Mouse (Mus musculus) myocyte (in vitro differentiated cells): ENCODE measurements at regions not wholly inside any gene's neighbourhood (a gene's known extent, or its start where the extent isn't known, plus 50 kb on each side); places are given as distances from the start of the nearest gene placed in this dataset.

Source experiments
- E2F4 ChIP-seq: IDR thresholded peaks from one replicate; pipeline ENCODE4 v1.6.1; 2011; ENCODE audit warnings: mild to moderate bottlenecking, control low read depth, moderate library complexity; ENCODE audit not compliant: insufficient read depth
- MAX ChIP-seq: IDR thresholded peaks from one replicate; pipeline ENCODE4 v1.6.1; 2011; ENCODE audit warnings: low read depth, mild to moderate bottlenecking, control low read depth
- MYOD1 ChIP-seq, 3 experiments: IDR thresholded peaks; one replicate each; pipeline ENCODE4 v1.6.1; 2011; ENCODE audit warnings: control low read depth in 2 of 3, low read depth in 2 of 3, mild to moderate bottlenecking in 2 of 3, moderate library complexity in 1 of 3; ENCODE audit not compliant: insufficient read length in 2 of 3, control insufficient read depth in 1 of 3
- MYOG ChIP-seq, 3 experiments: IDR thresholded peaks; one replicate each; pipeline ENCODE4 v1.6.1; 2011; ENCODE audit warnings: control low read depth in 2 of 3, low read depth in 2 of 3, mild to moderate bottlenecking in 2 of 3; ENCODE audit not compliant: insufficient read length in 2 of 3, control insufficient read depth in 1 of 3, insufficient read depth in 1 of 3
- POLR2A ChIP-seq: IDR thresholded peaks from one replicate; pipeline ENCODE4 v1.6.1; 2011; ENCODE audit warnings: low read depth, mild to moderate bottlenecking, control low read depth, moderate library complexity; ENCODE audit not compliant: insufficient read length
- POLR2AphosphoS2 ChIP-seq: IDR thresholded peaks from one replicate; pipeline ENCODE4 v1.6.1; 2011; ENCODE audit warnings: low read depth, control low read depth; ENCODE audit not compliant: insufficient read length
- REST ChIP-seq: IDR thresholded peaks from one replicate; pipeline ENCODE4 v1.6.1; 2011; ENCODE audit warnings: mild to moderate bottlenecking, control low read depth, moderate library complexity; ENCODE audit not compliant: insufficient read depth, insufficient read length
- SRF ChIP-seq: IDR thresholded peaks from one replicate; pipeline ENCODE4 v1.6.1; 2011; ENCODE audit warnings: low read depth; ENCODE audit not compliant: control insufficient read depth, insufficient read length
- TCF12 ChIP-seq: IDR thresholded peaks from one replicate; pipeline ENCODE4 v1.6.1; 2011; ENCODE audit warnings: mild to moderate bottlenecking, control low read depth; ENCODE audit not compliant: poor library complexity, insufficient read depth, severe bottlenecking
- TCF3 ChIP-seq: IDR thresholded peaks from one replicate; pipeline ENCODE4 v1.6.1; 2011; ENCODE audit warnings: low read depth, control low read depth; ENCODE audit not compliant: insufficient read length
- USF1 ChIP-seq: IDR thresholded peaks from one replicate; pipeline ENCODE4 v1.6.1; 2011; ENCODE audit warnings: low read depth, mild to moderate bottlenecking, control low read depth, moderate library complexity

- no peak for TF ChIP-seq MYOD1 (IDR thresholded peaks at IDR 0.05; ENCODE audit: control insufficient read depth in 1 of 3, insufficient read length in 2 of 3, low read depth in 2 of 3)
- TF ChIP-seq USF1, result no peak
- no peak for TF ChIP-seq POLR2A
- no peak for TF ChIP-seq MAX
- TF ChIP-seq E2F4, result no peak
- TF ChIP-seq SRF, result no peak
- TF ChIP-seq TCF3, result no peak
- no peak for TF ChIP-seq TCF12
- TF ChIP-seq MYOG (IDR thresholded peaks at IDR 0.05; ENCODE audit: control insufficient read depth in 1 of 3, insufficient read depth in 1 of 3, insufficient read length in 2 of 3, low read depth in 2 of 3), result no peak
- no peak for TF ChIP-seq POLR2AphosphoS2
- no peak for TF ChIP-seq REST
These were observed 354.0 kb downstream of the Ptpru start for GRCm38 (mm10) chr4:131483958-131484605.
